Mouse (Mus musculus) embryonic stem cell, embryonic (primary cell): ENCODE measurements around the gene Rtp3.

Experiments used
- CTCF ChIA-PET, 4 experiments: fragments of 300-600 bp in 2 of 4; fragments of 350-600 bp in 2 of 4; sonication (Branson Sonifier 250); formaldehyde crosslinking; loops; one replicate each; lab custom pipeline; 2022; ENCODE audit warnings: inconsistent platforms in 2 of 4; lab: Charles Lee
- POLR2A ChIA-PET, 4 experiments: fragments of 300-600 bp in 2 of 4; fragments of 350-600 bp in 2 of 4; sonication (Branson Sonifier 250); formaldehyde crosslinking; loops; one replicate each; lab custom pipeline; 2022; ENCODE audit warnings: antibody characterized with exemption in 4 of 4, inconsistent platforms in 1 of 4; lab: Charles Lee

Gene Rtp3

GRCm38 (mm10) chr9:110989141-110989540, 1.2 kb downstream of the Rtp3 start:
- ChIA-PET POLR2A (interaction anchor here in 3 of 4 experiments (0.6 to 3.4 kb wide), 5 partner anchors 8 to 42 kb away, joined by 3 to 19 read pairs (median 5); no protein-coding TSS in a partner anchor), CTCF (interaction anchor here in 2 of 4 experiments (1.1 to 1.5 kb wide), 2 partner anchors 8 kb away, joined by 3 to 6 read pairs; no protein-coding TSS in a partner anchor)

DNA sequence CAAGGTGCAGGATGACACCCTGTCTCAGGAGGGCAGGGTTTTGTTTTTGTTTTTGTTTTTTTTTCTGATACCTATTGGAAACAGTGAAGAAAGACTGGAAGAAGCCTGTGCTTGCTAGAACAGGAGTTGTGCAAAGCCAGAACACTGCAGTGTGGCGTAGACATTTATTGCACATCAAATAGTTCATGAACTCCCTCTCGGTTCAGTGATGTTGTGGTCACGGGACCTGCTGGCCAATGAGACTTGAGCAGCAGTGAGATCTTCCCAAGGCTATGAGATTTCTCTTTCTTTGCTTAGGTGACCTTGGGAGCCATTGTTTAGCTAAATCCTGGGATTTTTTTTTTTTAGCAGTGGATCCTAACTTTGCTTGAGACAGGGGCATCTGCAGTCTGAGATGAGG, 2.3 kb downstream of the Rtp3 start:
- POLR2A ChIA-PET, result interaction anchor here in 2 of 4 experiments (0.6 to 3.4 kb wide), 4 partner anchors 8 to 1113 kb away, joined by 3 to 19 read pairs (median 4); no protein-coding TSS in a partner anchor
- CTCF ChIA-PET, result interaction anchor here in 3 of 4 experiments (0.6 to 1.5 kb wide), 4 partner anchors 9 to 68 kb away, joined by 3 to 6 read pairs (median 4); no protein-coding TSS in a partner anchor

DNA sequence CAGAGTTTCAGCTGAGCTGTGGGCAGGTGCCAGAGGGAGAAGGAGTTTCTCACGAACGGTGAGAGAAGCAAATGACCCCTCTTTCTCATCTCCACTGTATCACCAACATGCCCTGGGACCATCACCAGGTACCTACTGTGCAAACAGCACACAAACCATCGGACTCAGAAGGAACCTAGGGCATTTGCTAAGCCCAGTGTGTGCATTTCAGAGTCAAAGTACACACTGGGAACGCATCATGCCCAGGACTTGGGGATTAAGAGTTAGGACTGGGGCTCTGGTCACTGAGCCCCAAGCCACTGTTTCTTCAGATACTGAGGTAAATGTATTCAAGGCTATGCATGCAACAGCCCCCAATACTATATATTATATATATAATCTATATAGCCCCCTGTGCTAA, 3.1 kb downstream of the Rtp3 start:
- ChIA-PET POLR2A (interaction anchor here in 3 of 4 experiments (0.5 to 2.4 kb wide), 3 partner anchors 10 to 48 kb away, joined by 3 to 6 read pairs (median 4); no protein-coding TSS in a partner anchor), CTCF (no interaction called here)

DNA sequence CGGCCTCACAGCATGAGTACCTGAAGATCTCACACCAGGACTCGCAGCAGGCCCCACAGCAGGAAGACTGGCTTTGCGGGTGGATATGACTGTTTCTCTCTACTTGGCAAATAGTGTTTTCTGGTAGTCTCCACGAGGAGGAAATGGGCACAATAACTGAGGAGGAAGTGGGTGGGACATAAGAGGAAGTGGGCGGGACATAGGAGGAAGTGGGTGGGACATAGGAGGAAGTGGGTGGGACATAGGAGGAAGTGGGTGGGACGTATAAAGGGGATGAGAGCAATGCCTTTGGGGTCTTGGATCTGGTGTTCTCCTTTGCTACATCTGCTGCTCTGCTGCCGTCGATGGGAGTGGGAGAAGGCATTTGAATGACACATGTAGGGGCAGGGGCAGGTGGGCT, 4.4 kb downstream of the Rtp3 start:
- ChIA-PET CTCF (no interaction called here), POLR2A (no interaction called here)

DNA sequence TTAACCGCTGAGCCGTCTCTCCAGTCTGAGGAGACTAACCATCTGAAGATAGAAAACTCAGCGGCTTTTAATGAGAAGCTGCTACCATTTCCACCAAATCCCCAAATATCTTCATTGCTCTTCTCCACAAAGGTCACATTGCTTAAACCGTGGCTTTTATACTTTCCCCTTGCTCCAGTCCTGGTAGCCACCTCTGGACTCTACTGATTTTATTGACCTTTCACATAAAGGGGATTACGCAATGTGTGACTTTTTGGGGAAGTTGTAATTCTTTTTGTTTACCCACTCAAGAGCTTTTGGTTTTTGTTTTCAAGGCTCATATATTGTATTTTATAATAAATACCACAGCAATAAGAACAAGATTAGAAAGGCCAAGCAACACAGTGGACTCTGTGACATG, 4.8 kb downstream of the Rtp3 start:
- POLR2A ChIA-PET, result no interaction called here
- CTCF ChIA-PET, result no interaction called here

- ChIA-PET POLR2A (interaction anchor here in 1 of 4 experiments (0.6 kb wide), 1 partner anchor 26 kb away, joined by 3 read pairs; no protein-coding TSS in a partner anchor), CTCF (interaction anchor here in 1 of 4 experiments (0.7 kb wide), 1 partner anchor 32 kb away, joined by 4 read pairs; the partner anchor contains the start of gene Lrrc2)
Observed at GRCm38 (mm10) chr9:110984096-110984495, 6.3 kb downstream of the Rtp3 start.

DNA sequence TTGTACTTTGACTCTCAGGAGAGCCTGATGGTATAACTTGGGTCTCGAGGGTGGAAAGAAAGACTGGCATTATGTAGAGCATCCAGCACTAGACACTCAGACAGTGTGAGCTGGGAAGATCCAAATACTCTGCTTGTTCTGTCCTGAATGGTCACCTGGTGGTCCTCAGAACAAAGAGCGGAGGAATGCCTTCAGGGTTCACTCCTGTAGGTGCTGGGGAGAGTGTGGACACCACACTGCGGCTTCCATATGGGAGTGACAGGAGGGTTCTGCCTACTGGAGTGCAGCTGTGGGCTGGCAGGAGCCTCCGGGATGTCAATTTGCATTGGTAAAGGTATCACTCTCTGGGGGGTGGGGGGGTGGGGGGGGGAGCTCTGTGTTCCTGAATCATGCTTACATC, 8.0 kb downstream of the Rtp3 start:
- POLR2A ChIA-PET, result interaction anchor here in 3 of 4 experiments (0.5 to 2.0 kb wide), 7 partner anchors 11 to 36 kb away, joined by 3 to 8 read pairs (median 3); partner anchors contain the start of gene Tdgf1 (in 1 of the 3)
- CTCF ChIA-PET, result interaction anchor here in 2 of 4 experiments (0.6 to 1.8 kb wide), 4 partner anchors 15 to 127 kb away, joined by 3 to 6 read pairs (median 3); no protein-coding TSS in a partner anchor

- CTCF ChIA-PET, result interaction anchor here in 3 of 4 experiments (0.6 to 1.0 kb wide), 4 partner anchors 20 to 98 kb away, joined by 3 to 6 read pairs (median 3); no protein-coding TSS in a partner anchor
- POLR2A ChIA-PET, result interaction anchor here in 3 of 4 experiments (0.6 to 1.8 kb wide), 18 partner anchors 9 to 126 kb away, joined by 3 to 16 read pairs (median 4); no protein-coding TSS in a partner anchor
Observed at GRCm38 (mm10) chr9:110979411-110979810, 11.0 kb downstream of the Rtp3 start.

- ChIA-PET POLR2A (interaction anchor here in 3 of 4 experiments (0.7 to 21.7 kb wide), 25 partner anchors 11 to 507 kb away, joined by 3 to 497 read pairs (median 6); partner anchors contain the start of genes Lrrc2 (in 2 of the 3), Tdgf1 (in 2 of the 3), Epm2aip1 (in 1 of the 3) and Mlh1 (in 1 of the 3)), CTCF (interaction anchor here in 3 of 4 experiments (0.7 to 2.2 kb wide), 5 partner anchors 12 to 550 kb away, joined by 3 to 16 read pairs (median 5); no protein-coding TSS in a partner anchor)
Observed at GRCm38 (mm10) chr9:110965910-110966231, 24.5 kb downstream of the Rtp3 start.

DNA sequence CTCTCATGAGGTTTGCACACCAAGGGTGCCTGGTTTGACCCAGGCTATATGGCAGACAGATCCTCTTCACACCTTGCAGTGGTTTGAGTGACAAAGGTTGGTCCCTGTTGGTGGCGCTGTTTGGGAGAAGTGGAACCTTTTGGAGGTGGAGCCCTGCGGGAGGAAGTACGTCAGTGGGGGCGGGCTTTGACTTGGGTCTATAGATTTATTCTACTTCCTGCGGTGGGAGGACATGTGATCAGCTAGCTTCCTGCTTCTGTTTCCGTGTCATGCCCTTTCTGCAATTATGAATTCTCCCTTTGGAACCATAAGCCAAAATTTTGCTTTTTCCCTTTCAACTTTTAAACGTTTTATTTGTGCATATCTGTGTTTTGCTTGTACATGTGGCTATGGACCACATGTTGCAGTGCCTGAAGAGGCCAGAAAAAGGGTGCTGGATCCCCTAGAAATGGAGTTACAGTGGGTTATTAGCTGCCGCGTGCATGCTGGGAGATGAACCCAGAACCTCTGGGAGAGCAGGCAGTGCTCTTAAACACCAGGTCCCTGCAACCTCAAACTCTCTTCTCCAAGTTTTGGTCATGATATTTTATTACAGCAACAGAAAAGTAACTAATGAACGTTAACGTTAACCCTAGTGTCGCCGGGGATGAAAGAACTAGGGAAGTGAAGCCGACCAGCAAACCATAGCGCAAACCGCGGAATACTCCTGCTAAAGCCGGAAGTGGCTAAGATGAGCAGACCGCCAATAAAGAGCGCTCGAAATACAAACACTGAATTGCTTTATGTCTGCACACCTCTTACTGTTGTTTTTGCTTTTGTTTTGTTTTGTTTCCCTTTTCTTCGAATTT, 25.1 kb downstream of the Rtp3 start:
- ChIA-PET CTCF (interaction anchor here (0.5 to 2.2 kb wide), 11 partner anchors 11 to 549 kb away, joined by 3 to 16 read pairs (median 4); no protein-coding TSS in a partner anchor), POLR2A (interaction anchor here in 3 of 4 experiments (0.6 to 21.7 kb wide), 41 partner anchors 11 to 669 kb away, joined by 3 to 497 read pairs (median 4); partner anchors contain the start of genes Tdgf1 (in 3 of the 3), Lrrc2 (in 2 of the 3), Als2cl (in 1 of the 3) and Epm2aip1 (in 1 of the 3))

DNA sequence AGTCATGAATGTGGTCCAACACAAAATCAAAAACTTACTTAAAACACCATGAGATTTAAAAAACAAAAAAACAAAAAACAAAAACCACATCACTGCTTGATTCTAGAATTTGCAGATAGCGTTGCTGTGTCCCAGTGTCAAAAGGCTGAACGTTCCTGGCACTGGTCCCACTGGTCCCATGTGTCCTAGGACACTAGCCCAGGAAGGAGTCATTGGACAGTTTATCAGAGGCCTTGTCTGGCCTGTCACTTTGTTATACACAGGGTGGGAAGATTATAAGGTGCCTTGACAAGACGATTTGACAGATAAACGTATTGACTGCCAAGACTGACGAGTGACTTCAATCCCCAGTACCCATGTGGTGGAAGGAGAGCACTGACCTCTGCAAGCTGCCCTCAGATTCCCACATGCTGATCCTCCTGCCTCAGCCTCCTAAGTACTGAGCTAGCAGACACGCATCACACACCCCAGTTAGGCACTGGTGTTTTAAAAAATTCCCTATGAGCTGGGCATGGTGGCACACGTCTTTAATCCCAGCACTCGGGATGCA, 26.7 kb downstream of the Rtp3 start:
- POLR2A ChIA-PET, result interaction anchor here in 3 of 4 experiments (0.6 to 21.7 kb wide), 8 partner anchors 10 to 326 kb away, joined by 3 to 497 read pairs (median 22); partner anchors contain the start of genes Lrrc2 (in 2 of the 3) and Tdgf1 (in 2 of the 3)
- CTCF ChIA-PET, result interaction anchor here in 1 of 4 experiments (1.2 kb wide), 1 partner anchor 41 kb away, joined by 4 read pairs; no protein-coding TSS in a partner anchor

DNA sequence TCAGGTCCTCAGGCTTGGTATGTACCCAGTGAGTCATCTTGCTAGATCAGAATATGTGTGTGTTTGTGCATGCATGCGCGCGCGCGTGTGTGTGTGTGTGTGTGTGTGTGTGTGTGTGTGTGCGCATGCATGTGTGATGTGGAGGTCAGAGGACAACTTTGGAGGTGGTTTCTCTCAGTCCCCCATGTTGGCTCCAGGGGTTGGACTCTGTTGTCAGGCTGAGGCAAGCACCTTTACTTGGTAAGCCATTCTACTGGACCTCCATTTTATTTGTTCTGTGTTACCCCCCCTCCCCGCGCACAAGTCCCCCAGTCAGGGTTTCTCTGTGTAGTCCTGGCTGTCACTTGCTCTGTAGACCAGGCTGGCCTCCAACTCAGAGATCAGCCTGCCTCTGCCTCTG, 29.0 kb downstream of the Rtp3 start:
- CTCF ChIA-PET, result interaction anchor here in 2 of 4 experiments (0.7 to 1.6 kb wide), 4 partner anchors 15 to 39 kb away, joined by 3 to 4 read pairs (median 3); partner anchors contain the start of gene Tdgf1 (in 1 of the 2)
- POLR2A ChIA-PET, result interaction anchor here (0.6 to 21.7 kb wide), 10 partner anchors 8 to 36 kb away, joined by 3 to 497 read pairs (median 4); partner anchors contain the start of genes Tdgf1 (in 3 of the 4) and Lrrc2 (in 2 of the 4)

- CTCF ChIA-PET, result interaction anchor here in 2 of 4 experiments (0.7 to 1.6 kb wide), 4 partner anchors 14 to 38 kb away, joined by 3 to 4 read pairs (median 3); partner anchors contain the start of gene Tdgf1 (in 1 of the 2)
- POLR2A ChIA-PET, result interaction anchor here (0.6 to 21.7 kb wide), 14 partner anchors 9 to 430 kb away, joined by 3 to 497 read pairs (median 4); partner anchors contain the start of genes Tdgf1 (in 3 of the 4) and Lrrc2 (in 2 of the 4)
Observed at GRCm38 (mm10) chr9:110960230-110961149, 29.9 kb downstream of the Rtp3 start.

GRCm38 (mm10) chr9:110959669-110960068, 30.7 kb downstream of the Rtp3 start:
- POLR2A ChIA-PET, result interaction anchor here (0.6 to 21.7 kb wide), 13 partner anchors 9 to 113 kb away, joined by 3 to 497 read pairs (median 6); partner anchors contain the start of genes Tdgf1 (in 3 of the 4) and Lrrc2 (in 2 of the 4)
- CTCF ChIA-PET, result interaction anchor here in 1 of 4 experiments (0.6 kb wide), 1 partner anchor 20 kb away, joined by 3 read pairs; no protein-coding TSS in a partner anchor

GRCm38 (mm10) chr9:110955962-110956361, 34.4 kb downstream of the Rtp3 start:
- POLR2A ChIA-PET, result interaction anchor here (1.9 to 21.7 kb wide), 8 partner anchors 3 to 41 kb away, joined by 6 to 497 read pairs (median 236); partner anchors contain the start of genes Tdgf1 (in 4 of the 4) and Lrrc2 (in 2 of the 4)
- CTCF ChIA-PET, result interaction anchor here in 2 of 4 experiments (1.0 to 2.6 kb wide), 4 partner anchors 12 to 41 kb away, joined by 3 to 11 read pairs (median 5); no protein-coding TSS in a partner anchor
